Mouse (Mus musculus): ENCODE measurements at regions not wholly inside any gene's neighbourhood (a gene's known extent, or its start where the extent isn't known, plus 50 kb on each side); places are given as distances from the start of the nearest gene placed in this dataset.

DNA sequence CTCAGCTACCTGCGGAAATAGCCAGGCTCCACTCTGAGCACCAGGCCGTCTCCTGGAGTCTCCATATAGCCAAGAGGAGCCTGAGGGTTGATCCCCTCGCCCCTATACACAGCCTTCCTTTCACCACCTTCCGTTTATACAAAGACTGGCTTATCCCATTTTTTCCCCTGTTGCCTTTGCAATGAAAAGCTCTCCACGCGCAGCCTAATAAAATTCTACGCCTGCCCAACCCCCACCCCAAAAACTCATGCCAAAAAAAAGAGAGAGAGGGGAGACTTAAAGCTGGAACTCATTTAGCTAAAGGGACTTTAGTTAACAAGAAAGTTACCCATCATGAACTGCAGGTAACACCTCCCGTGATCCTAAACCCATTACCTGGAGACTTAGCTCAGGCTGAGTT, 762.5 kb downstream of the Kcnj2 start:
- DNase-seq (ENCODE audit: low read depth, low spot score), result no peak

DNA sequence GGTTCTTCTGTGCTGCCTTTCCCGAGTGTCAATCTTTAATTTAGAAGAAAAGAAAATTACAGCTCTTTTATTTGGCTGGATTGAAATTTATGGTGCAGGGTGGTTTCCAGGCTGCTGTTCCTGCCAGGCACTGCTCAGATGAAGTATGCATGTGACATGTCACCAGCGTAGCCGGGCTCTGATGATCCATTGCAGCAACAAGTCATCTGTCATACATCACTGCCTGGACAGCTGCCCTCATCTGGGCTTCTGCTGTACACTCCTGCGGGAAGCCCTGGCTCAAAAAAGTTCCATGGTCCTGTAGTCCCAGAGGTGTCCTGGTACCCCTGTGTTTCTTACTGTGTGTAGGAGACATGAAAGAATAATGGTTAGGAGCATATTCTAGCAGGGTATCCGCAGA, 773.0 kb downstream of the Kcnj2 start:
- DNase-seq (ENCODE audit: low read depth, low spot score), result no peak

- no peak for DNase-seq (ENCODE audit: low read depth, low spot score)
These were observed 777.8 kb downstream of the Kcnj2 start for GRCm38 (mm10) chr11:111843728-111844258.

DNA sequence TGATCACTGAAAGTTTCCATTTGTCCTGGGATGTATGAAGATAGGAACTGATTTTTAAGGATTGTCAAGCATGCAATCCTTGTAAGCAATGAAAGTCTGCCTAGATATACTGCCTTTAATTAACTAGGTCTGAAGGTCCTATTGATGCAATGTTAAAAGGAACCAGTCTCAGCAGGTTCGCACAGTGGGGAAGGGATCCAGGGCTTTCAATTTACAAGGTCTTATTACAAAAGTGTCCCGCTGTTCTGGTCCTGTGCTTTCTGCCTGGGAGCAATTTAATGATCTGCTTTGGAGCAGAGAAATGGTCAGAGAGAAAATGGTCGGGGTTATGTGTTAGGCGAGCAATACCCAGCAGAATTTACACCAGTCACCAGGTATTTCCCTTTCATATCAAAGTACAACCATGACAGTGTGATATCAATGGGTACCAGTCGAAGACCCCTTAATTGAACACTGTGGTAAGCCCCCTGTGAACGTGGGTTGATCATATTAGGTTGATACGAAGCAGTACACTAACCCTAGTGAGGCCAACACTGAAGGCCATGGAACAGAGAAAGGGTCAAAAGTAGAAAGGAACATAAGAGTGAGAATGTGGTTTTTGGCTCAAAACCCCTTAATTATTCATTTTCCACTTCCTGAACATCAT, 778.5 kb downstream of the Kcnj2 start:
- no peak for DNase-seq (ENCODE audit: low read depth, low spot score)

DNA sequence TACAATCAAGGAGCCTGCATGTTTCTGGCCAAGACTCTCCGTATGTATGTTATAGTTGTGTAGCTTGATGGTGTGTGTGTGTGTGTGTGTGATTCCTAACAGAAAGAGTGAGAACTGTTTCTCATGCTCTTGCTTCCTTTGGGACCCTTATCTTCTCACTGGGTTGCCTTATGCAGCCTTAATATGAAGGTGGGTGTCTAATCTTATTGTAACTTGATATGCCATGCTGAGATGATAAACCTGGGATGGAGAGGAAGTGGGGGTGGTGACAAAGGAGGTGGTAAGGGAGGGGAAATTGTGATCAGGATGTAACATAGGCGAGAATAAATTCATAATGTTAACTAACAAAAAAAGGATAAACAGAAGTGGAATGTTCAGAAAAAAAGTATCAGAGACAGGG, 791.3 kb downstream of the Kcnj2 start:
- DNase-seq (ENCODE audit: low read depth, low spot score), result no peak

- DNase-seq (ENCODE audit: low read depth, low spot score), result no peak
These were observed 792.1 kb downstream of the Kcnj2 start for GRCm38 (mm10) chr11:111858111-111858510.

GRCm38 (mm10) chr11:111865143-111865542, 799.2 kb downstream of the Kcnj2 start:
- no peak for DNase-seq (ENCODE audit: low read depth, low spot score)

GRCm38 (mm10) chr11:111875406-111875805, 809.4 kb downstream of the Kcnj2 start:
- DNase-seq (ENCODE audit: low read depth, low spot score), result no peak

- DNase-seq (ENCODE audit: low read depth, low spot score), result no peak
These were observed 814.2 kb downstream of the Kcnj2 start for GRCm38 (mm10) chr11:111880146-111880545.

DNA sequence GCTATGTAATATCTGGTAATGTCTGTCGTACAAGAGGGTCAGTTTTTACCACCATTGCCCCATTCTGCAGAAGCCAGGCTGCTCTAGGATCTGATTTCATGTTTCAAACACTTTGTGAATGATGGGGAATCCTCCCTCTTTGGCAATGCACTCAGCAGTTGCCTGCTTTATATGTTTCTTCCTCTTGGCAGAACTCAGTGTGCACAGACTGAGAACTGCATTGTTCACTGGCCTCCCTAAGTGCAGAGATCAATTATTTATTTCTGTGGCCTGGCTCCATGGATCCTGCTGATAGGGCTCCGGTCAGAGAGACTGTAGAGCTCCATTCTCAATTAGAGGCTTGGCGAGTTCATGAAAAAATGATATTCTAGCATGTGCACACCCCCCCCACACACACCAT, 824.1 kb downstream of the Kcnj2 start:
- no peak for DNase-seq (ENCODE audit: low read depth, low spot score)

- DNase-seq (ENCODE audit: low read depth, low spot score), result no peak
These were observed 827.9 kb downstream of the Kcnj2 start for GRCm38 (mm10) chr11:111893861-111894260.

DNA sequence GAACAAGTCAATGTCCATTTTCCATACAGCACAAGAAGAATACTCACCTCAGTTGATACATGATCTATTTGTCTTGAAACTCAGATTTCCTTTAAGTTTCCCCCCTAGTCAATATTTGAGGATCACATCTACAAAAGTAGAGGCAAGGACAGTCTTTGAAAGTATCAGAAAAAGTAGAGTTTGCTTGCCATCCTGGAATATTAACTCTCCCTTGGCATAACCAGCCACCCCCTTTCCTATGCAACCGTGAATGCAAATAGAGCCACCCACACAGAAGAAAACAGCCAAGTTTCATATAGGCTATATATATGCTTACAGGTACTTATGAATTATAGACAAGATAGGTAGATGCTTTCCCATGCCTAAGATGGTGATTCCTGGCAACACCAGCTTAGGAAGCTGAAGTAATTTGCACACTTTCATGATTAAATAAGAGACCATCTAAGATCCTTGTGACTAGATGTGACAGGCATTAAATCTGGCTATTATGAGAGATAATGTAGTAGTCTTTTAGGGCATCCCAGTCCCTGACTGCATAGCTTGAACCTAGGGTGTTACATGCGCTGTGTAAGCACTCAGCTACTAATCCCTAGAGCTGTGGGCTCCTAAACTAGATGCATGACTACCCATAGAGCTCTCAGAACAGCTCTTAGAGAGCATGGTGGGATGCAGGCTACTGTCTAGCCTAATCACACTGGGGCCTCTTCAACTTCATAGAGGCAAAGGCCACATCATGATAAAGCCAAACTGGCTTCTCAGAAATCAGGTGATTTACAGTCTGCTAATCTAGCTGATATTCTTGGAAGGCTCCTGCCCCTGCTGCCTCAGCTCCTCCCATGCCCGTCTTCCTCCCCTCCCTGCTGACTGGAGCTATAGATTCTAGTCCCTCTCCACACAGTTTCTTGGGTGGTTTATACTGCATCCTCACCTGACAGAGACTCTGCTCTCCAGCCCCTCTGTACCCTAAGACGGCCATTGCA, 829.5 kb downstream of the Kcnj2 start:
- no peak for DNase-seq (ENCODE audit: low read depth, low spot score)

GRCm38 (mm10) chr11:111897001-111897400, 831.0 kb downstream of the Kcnj2 start:
- no peak for DNase-seq (ENCODE audit: low read depth, low spot score)

DNA sequence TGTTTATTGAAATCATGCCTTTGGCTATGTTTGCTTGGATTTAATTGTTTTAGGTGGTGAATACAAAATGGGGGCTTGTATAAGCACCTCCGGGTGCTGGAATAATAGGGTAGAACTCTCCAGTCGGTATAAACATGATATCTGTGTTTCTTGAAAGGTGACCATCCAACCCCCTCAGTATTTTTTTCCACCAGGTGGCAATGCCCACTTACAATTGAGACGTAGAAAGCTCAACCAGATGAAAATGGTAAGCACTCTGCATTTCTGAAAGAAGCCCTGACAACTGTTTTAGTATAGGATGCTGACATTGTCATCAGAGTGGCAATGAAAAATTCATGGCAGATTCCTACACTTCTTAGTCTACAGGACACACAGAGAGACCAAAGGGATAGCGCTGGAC, 838.1 kb downstream of the Kcnj2 start:
- no peak for DNase-seq (ENCODE audit: low read depth, low spot score)

DNA sequence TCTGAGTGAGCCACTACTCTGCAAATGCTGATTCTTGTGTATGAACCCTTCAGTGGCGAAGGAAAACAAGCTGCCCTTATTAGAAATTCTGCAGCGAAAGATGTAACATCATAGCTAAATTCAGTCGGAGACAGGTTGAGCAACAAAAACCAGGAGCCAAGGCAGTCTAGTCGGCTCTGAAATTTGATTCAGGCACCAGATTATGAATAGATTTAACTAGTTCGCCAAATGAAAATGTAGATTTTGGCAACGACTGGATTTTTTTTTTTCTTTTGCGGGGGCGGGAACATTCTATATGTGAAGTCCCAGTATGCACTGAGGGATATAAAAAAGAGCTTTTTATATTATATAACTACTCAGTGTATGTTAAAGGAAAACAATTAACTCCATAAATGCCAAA, 847.9 kb downstream of the Kcnj2 start:
- no peak for DNase-seq (ENCODE audit: low read depth, low spot score)

DNA sequence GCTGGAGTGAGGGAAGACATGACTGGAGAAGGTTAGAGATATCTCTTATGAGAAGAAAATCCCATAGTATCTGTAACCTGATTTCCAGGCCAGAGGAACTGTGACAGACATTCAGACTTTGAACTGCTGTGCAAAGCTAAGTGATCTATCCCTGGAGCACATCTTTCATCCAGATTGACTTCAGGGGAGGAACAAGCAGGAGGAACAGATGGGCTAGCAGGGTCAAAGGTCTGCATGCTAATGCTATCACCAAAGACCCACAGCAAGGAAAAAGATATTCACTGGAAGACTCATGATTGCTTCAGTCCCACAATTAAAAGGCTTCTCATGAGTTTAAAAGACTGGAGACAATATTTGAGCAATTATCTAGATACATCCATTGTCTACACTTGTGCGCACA, 855.7 kb upstream of the Sox9 start:
- DNase-seq (ENCODE audit: low read depth, low spot score), result no peak

- no peak for DNase-seq (ENCODE audit: low read depth, low spot score)
These were observed 852.7 kb upstream of the Sox9 start for GRCm38 (mm10) chr11:111929366-111929765.

DNA sequence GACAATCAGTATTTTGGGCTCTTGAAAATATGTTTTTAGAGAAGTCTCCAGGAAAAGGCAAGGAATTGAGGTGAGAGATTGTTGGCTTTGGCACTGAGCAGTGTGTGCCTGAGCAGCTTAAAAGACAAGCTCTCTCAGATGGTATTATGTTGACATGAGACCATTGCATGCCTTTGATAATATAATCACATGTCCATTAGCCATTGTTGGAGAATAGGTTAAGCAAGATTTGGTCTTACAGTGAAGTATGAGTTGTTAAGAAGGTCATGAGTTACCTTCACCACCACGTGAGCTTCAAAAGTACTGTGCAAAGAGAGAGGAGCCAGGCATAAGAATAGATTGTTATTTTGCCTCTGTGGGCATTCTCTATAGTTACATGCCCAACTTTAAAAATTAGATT, 850.0 kb upstream of the Sox9 start:
- DNase-seq (ENCODE audit: low read depth, low spot score), result no peak

DNA sequence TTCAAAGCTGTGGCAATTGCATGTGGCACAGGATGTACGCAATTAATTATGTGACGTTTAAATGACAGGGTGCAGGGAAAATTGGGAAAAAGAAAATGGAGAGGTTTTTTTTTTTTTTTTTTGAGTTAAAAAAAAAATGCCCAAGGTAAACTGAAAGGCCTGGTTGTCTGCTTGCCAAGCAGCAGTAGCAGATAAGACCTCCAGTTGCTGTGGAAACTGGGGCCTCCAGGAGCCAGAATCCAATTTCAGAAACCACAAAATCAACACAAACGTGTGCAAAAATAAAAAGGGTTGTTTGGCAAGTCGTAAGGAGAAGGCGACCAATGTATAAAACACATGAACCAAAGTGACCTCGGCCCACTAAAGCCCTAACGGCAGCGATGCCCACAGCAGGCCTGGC, 837.7 kb upstream of the Sox9 start:
- DNase-seq (ENCODE audit: low read depth, low spot score), result no peak

DNA sequence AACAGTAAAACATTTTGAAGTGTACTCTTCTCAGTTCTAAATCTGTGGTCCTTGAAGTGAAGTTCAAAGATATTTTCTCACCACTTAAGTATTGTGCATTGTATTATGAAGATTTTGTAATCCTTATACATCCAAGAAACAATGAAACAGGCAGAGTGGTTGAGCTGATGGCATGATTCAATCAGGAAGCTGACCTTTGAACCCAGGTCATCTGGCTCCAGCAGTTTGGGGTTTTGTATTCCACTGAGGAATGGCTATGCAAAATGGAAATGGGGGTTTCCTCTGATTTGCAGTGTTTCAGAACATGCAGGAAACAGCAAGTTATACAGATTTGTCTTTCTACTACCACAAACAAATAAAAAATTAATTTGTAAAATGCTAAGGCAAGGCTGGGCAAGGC, 836.2 kb upstream of the Sox9 start:
- no peak for DNase-seq (ENCODE audit: low read depth, low spot score)

- no peak for DNase-seq (ENCODE audit: low read depth, low spot score)
These were observed 834.4 kb upstream of the Sox9 start for GRCm38 (mm10) chr11:111947671-111948070.

GRCm38 (mm10) chr11:111953421-111953820, 828.6 kb upstream of the Sox9 start:
- no peak for DNase-seq (ENCODE audit: low read depth, low spot score)

All from embryo, embryonic 11.5 days (tissue).